Comparison of ENCODE assay signal across 8 mouse cellular contexts in the genomic region with DNA sequence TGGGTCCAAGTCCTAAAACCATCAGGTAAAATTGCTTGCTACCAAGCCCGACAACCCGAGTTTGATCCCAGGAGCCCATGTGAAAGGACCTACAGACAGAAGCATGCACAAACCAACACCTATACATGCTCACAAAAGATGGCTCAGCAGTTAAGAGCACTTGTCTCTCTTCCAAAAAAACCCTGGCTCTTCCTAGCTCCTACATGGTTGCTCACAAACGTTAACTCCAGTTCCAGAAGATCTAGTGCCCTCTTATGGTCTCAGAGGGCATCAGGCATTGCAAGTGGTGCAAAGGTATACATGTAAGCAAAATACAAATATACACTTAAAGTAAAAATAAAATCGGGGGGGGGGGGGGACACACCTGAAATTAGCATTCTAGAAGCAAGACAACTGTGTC. TPM values are rescaled to one million over a fixed set of nuclear protein-coding genes. Genes with fewer than 3 reads are reported as not detected.
DNase-seq lines count a peak whose midpoint lies in the region; ATAC-seq lines count a peak whose summit lies in the region.

No protein-coding gene starts in this region.

- H3K9me3 ChIP-seq in kidney, embryonic 16.5 days (ENCODE audit: low read length), result no peaks in the 10 kb centered on the region
- no peaks in the 10 kb centered on the region for H3K9me3 ChIP-seq in neural tube, embryonic 14.5 days (ENCODE audit: control insufficient read depth, low read length)

- H3K27me3 ChIP-seq in kidney, embryonic 16.5 days (ENCODE audit: insufficient read depth, low read length), result no peaks in the 10 kb centered on the region
- H3K27me3 ChIP-seq in neural tube, embryonic 14.5 days (ENCODE audit: control insufficient read depth, insufficient read depth, low read length), result no peaks in the 10 kb centered on the region

- H3K27ac ChIP-seq in kidney, embryonic 16.5 days (ENCODE audit: low read length), result no peak overlapping the region
- no peak overlapping the region for H3K27ac ChIP-seq in brown adipose tissue, adult 24 weeks (replicated peaks; ENCODE audit: low read depth, low read length)
- H3K27ac ChIP-seq in neural tube, embryonic 14.5 days (ENCODE audit: low read depth, low read length), result no peak overlapping the region

- peaks cover 25% of the 10 kb centered on the region for H3K4me1 ChIP-seq in kidney, embryonic 16.5 days (ENCODE audit: insufficient read depth, low read length)
- H3K4me1 ChIP-seq in brown adipose tissue, adult 24 weeks (ENCODE audit: control insufficient read depth, insufficient read depth, insufficient read length, low read length), result peaks cover 13% of the 10 kb centered on the region; the same call in 1 of the 2 replicates
- H3K4me1 ChIP-seq in neural tube, embryonic 14.5 days (ENCODE audit: control insufficient read depth, insufficient read depth, low read length), result peaks cover 26% of the 10 kb centered on the region

- intact Hi-C loops in left cerebral cortex, postnatal 36 days (cut with DNase I), result no loop called here

- H3K36me3 ChIP-seq in kidney, embryonic 16.5 days (ENCODE audit: insufficient read depth, low read length), result peaks cover 21% of the 10 kb centered on the region
- H3K36me3 ChIP-seq in neural tube, embryonic 14.5 days (ENCODE audit: control insufficient read depth, insufficient read depth, low read length), result peaks cover 9% of the 10 kb centered on the region

- H3K4me3 ChIP-seq in kidney, embryonic 16.5 days (ENCODE audit: low read length), result peak overlapping the region; percentile 27
- peak overlapping the region; percentile 41 for H3K4me3 ChIP-seq in brown adipose tissue, adult 24 weeks (ENCODE audit: insufficient read depth, low read depth, low read length)
- no peak overlapping the region for H3K4me3 ChIP-seq in neural tube, embryonic 14.5 days (ENCODE audit: low read depth, low read length)

- no peak for ATAC-seq in kidney, embryonic 16.5 days (ENCODE audit: low FRiP score, low TSS enrichment)
- ATAC-seq in neural tube, embryonic 14.5 days (ENCODE audit: low read depth), result no peak

- peak overlapping the region; percentile 78 for H3K4me2 ChIP-seq in kidney, embryonic 16.5 days (replicated peaks; ENCODE audit: low read depth, low read length)
- H3K4me2 ChIP-seq in neural tube, embryonic 14.5 days (ENCODE audit: low read depth, low read length), result peak overlapping the region; percentile 17; the same call in 1 of the 2 replicates

- no peak overlapping the region for H3K9ac ChIP-seq in kidney, embryonic 16.5 days (replicated peaks; ENCODE audit: low read length)
- no peak overlapping the region for H3K9ac ChIP-seq in neural tube, embryonic 14.5 days (replicated peaks; ENCODE audit: low read depth, low read length)

- WGBS in kidney, embryonic 16.5 days, result 51% methylated on average over 4 of the region's 4 CpGs
- WGBS in neural tube, embryonic 14.5 days, result 57% methylated on average over 4 of the region's 4 CpGs

- no peak for DNase-seq in kidney, postnatal 10 days
- peak; percentile 60 for DNase-seq in induced T-regulatory cell, adult 2 months (ENCODE audit: low read depth)
- DNase-seq in left cerebral cortex, postnatal 36 days (ENCODE audit: low spot score in 2 of 2), result no peak
- DNase-seq in left cerebral cortex, adult 11 months (ENCODE audit: low spot score), result no peak
- no peak for DNase-seq in ovary, postnatal 36 days (ENCODE audit: low spot score)

RNA-seq across cellular contexts. Expression of a gene that starts 1.7 kb away (rescaled TPM):
- polyA plus RNA-seq in kidney, embryonic 16.5 days (2015; fragmentation: Nextera tagmentation; extraction: Ambion mirVana), result 505 and 583 TPM in 2 replicates
- 4,457 and 5,170 TPM in 2 replicates for polyA plus RNA-seq in brown adipose tissue, adult 24 weeks (2012; ENCODE audit: insufficient read depth, insufficient read length, missing spikeins)
- 443 and 524 TPM in 2 replicates for polyA plus RNA-seq in neural tube, embryonic 14.5 days (2014; fragmentation: Nextera tagmentation; extraction: Ambion mirVana)
- 100 to 1,000 TPM; 411 to 431 TPM for total RNA-seq in left cerebral cortex, postnatal 36 days (2021)

RNA-seq across cellular contexts. Expression of a gene that starts 1.9 kb away (rescaled TPM):
- polyA plus RNA-seq in kidney, embryonic 16.5 days (2015; fragmentation: Nextera tagmentation; extraction: Ambion mirVana), result 87.9 and 88.0 TPM in 2 replicates
- 23.3 and 24.1 TPM in 2 replicates for polyA plus RNA-seq in brown adipose tissue, adult 24 weeks (2012; ENCODE audit: insufficient read depth, insufficient read length, missing spikeins)
- polyA plus RNA-seq in neural tube, embryonic 14.5 days (2014; fragmentation: Nextera tagmentation; extraction: Ambion mirVana), result 77.5 and 84.3 TPM in 2 replicates
- 10 to 100 TPM; 42.3 to 43.7 TPM for total RNA-seq in left cerebral cortex, postnatal 36 days (2021)

RNA-seq across cellular contexts. Expression of a gene that starts 19.5 kb away (rescaled TPM):
- polyA plus RNA-seq in kidney, embryonic 16.5 days (2015; fragmentation: Nextera tagmentation; extraction: Ambion mirVana), result 21.2 and 22.8 TPM in 2 replicates
- 22.6 and 35.3 TPM in 2 replicates for polyA plus RNA-seq in brown adipose tissue, adult 24 weeks (2012; ENCODE audit: insufficient read depth, insufficient read length, missing spikeins)
- 12.4 and 12.6 TPM in 2 replicates for polyA plus RNA-seq in neural tube, embryonic 14.5 days (2014; fragmentation: Nextera tagmentation; extraction: Ambion mirVana)
- total RNA-seq in left cerebral cortex, postnatal 36 days (2021), result 10 to 100 TPM in 1 of 2 experiments, 1 to 10 TPM in 1; 9.0 to 11.0 TPM

RNA-seq across cellular contexts. Expression of a gene that starts 50.3 kb away (rescaled TPM):
- polyA plus RNA-seq in kidney, embryonic 16.5 days (2015; fragmentation: Nextera tagmentation; extraction: Ambion mirVana), result 34.7 and 35.6 TPM in 2 replicates
- 0.36 TPM in 1 of 2 replicates, not detected in the other for polyA plus RNA-seq in brown adipose tissue, adult 24 weeks (2012; ENCODE audit: insufficient read depth, insufficient read length, missing spikeins)
- polyA plus RNA-seq in neural tube, embryonic 14.5 days (2014; fragmentation: Nextera tagmentation; extraction: Ambion mirVana), result 4.8 and 6.3 TPM in 2 replicates
- total RNA-seq in left cerebral cortex, postnatal 36 days (2021), result under 1 TPM; 0.43 to 0.74 TPM

RNA-seq across cellular contexts. Expression of a gene that starts 50.5 kb away (rescaled TPM):
- 59.2 and 65.5 TPM in 2 replicates for polyA plus RNA-seq in kidney, embryonic 16.5 days (2015; fragmentation: Nextera tagmentation; extraction: Ambion mirVana)
- polyA plus RNA-seq in brown adipose tissue, adult 24 weeks (2012; ENCODE audit: insufficient read depth, insufficient read length, missing spikeins), result 37.6 and 49.5 TPM in 2 replicates
- polyA plus RNA-seq in neural tube, embryonic 14.5 days (2014; fragmentation: Nextera tagmentation; extraction: Ambion mirVana), result 73.5 and 74.0 TPM in 2 replicates
- total RNA-seq in left cerebral cortex, postnatal 36 days (2021), result 10 to 100 TPM; 80.5 to 84.2 TPM
